Mouse (Mus musculus) myocyte (in vitro differentiated cells): Measurements from ENCODE around the gene Nsg2. TPM values are rescaled to one million over a fixed set of nuclear protein-coding genes. Genes with fewer than 3 reads are reported as not detected.
"Not testable (repeated sequence)": the region's sequence is repeated elsewhere in the genome, so short reads cannot be mapped to it uniquely, and the experiment has no call there.

Experiments used
- H3K27me3 ChIP-seq: one replicate; pipeline ENCODE4 v1.6.1; 2011; ENCODE audit not compliant: control insufficient read depth, insufficient read depth, insufficient read length
- H3K36me3 ChIP-seq: one replicate; pipeline ENCODE4 v1.6.1; 2011; ENCODE audit not compliant: control insufficient read depth, insufficient read depth
- H3K4me2 ChIP-seq: one replicate; pipeline ENCODE4 v1.6.1; 2011; ENCODE audit warnings: low read depth, control low read depth
- H3K4me3 ChIP-seq: one replicate; pipeline ENCODE4 v1.5.1; 2011; ENCODE audit warnings: mild to moderate bottlenecking, control low read depth, moderate library complexity
- H3K79me2 ChIP-seq: one replicate; pipeline ENCODE4 v1.6.1; 2011; ENCODE audit not compliant: control insufficient read depth, insufficient read depth
- H3ac ChIP-seq: one replicate; pipeline ENCODE4 v1.6.1; 2011; ENCODE audit not compliant: control insufficient read depth, insufficient read length
- CEBPB ChIP-seq: IDR thresholded peaks from 2 replicates; pipeline ENCODE4 v1.6.1; 2011; ENCODE audit warnings: mild to moderate bottlenecking, moderate library complexity; ENCODE audit not compliant: poor library complexity, insufficient read depth, severe bottlenecking
- E2F4 ChIP-seq: IDR thresholded peaks from one replicate; pipeline ENCODE4 v1.6.1; 2011; ENCODE audit warnings: mild to moderate bottlenecking, control low read depth, moderate library complexity; ENCODE audit not compliant: insufficient read depth
- MAX ChIP-seq: IDR thresholded peaks from one replicate; pipeline ENCODE4 v1.6.1; 2011; ENCODE audit warnings: low read depth, mild to moderate bottlenecking, control low read depth
- MYOD1 ChIP-seq, 3 experiments: IDR thresholded peaks; one replicate each; pipeline ENCODE4 v1.6.1; 2011; ENCODE audit warnings: control low read depth in 2 of 3, low read depth in 2 of 3, mild to moderate bottlenecking in 2 of 3, moderate library complexity in 1 of 3; ENCODE audit not compliant: insufficient read length in 2 of 3, control insufficient read depth in 1 of 3
- MYOG ChIP-seq, 3 experiments: IDR thresholded peaks; one replicate each; pipeline ENCODE4 v1.6.1; 2011; ENCODE audit warnings: control low read depth in 2 of 3, low read depth in 2 of 3, mild to moderate bottlenecking in 2 of 3; ENCODE audit not compliant: insufficient read length in 2 of 3, control insufficient read depth in 1 of 3, insufficient read depth in 1 of 3
- POLR2A ChIP-seq: IDR thresholded peaks from one replicate; pipeline ENCODE4 v1.6.1; 2011; ENCODE audit warnings: low read depth, mild to moderate bottlenecking, control low read depth, moderate library complexity; ENCODE audit not compliant: insufficient read length
- POLR2AphosphoS2 ChIP-seq: IDR thresholded peaks from one replicate; pipeline ENCODE4 v1.6.1; 2011; ENCODE audit warnings: low read depth, control low read depth; ENCODE audit not compliant: insufficient read length
- REST ChIP-seq: IDR thresholded peaks from one replicate; pipeline ENCODE4 v1.6.1; 2011; ENCODE audit warnings: mild to moderate bottlenecking, control low read depth, moderate library complexity; ENCODE audit not compliant: insufficient read depth, insufficient read length
- SRF ChIP-seq: IDR thresholded peaks from one replicate; pipeline ENCODE4 v1.6.1; 2011; ENCODE audit warnings: low read depth; ENCODE audit not compliant: control insufficient read depth, insufficient read length
- TCF12 ChIP-seq: IDR thresholded peaks from one replicate; pipeline ENCODE4 v1.6.1; 2011; ENCODE audit warnings: mild to moderate bottlenecking, control low read depth; ENCODE audit not compliant: poor library complexity, insufficient read depth, severe bottlenecking
- TCF3 ChIP-seq: IDR thresholded peaks from one replicate; pipeline ENCODE4 v1.6.1; 2011; ENCODE audit warnings: low read depth, control low read depth; ENCODE audit not compliant: insufficient read length
- USF1 ChIP-seq: IDR thresholded peaks from one replicate; pipeline ENCODE4 v1.6.1; 2011; ENCODE audit warnings: low read depth, mild to moderate bottlenecking, control low read depth, moderate library complexity
- polyA plus RNA-seq: library from polyadenylated mRNA; unstranded; fragments of >200 nt; fragmentation: generic; extraction: Trizol; gene quantifications from one replicate; pipeline ENCODE4 v1.2.1, GENCODE M21; 2012; ENCODE audit warnings: missing spikeins

The Nsg2 gene
- polyA plus RNA-seq, 1 experiment, result 0.18 TPM

DNA sequence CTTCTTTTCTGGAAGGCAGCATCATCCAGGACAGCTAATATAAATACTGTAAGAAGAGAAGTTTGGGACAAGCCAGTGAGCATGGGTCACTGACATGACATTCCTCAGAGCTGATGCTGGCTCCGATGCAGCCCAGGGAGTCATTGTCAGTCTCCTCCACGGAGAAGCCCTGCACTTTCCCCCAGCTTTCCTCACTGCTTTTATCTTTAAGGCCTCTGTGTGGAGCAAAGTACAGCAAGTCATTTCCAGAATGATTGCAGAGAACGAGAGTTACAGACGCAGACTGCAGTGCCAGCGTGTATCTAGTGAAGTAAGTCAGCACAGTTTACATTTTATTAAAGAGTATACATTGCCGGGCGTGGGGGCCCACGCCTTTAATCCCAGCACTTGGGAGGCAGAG, 25.4 kb upstream of the Nsg2 start:
- H3K36me3 ChIP-seq, result no peaks in the 10 kb centered on the region
- no peak overlapping the region for H3ac ChIP-seq
- TF ChIP-seq SRF (no peak), TCF3 (no peak), MAX (no peak), MYOG (IDR thresholded peaks at IDR 0.05; ENCODE audit: control insufficient read depth in 1 of 3, insufficient read depth in 1 of 3, insufficient read length in 2 of 3, low read depth in 2 of 3) (no peak), CEBPB (no peak), E2F4 (no peak), REST (no peak), POLR2A (no peak), POLR2AphosphoS2 (no peak), TCF12 (no peak), USF1 (no peak), MYOD1 (IDR thresholded peaks at IDR 0.05; ENCODE audit: control insufficient read depth in 1 of 3, insufficient read length in 2 of 3, low read depth in 2 of 3) (no peak)
- no peaks in the 10 kb centered on the region for H3K79me2 ChIP-seq
- H3K27me3 ChIP-seq, result no peaks in the 10 kb centered on the region
- no peak overlapping the region for H3K4me2 ChIP-seq
- H3K4me3 ChIP-seq, result no peak overlapping the region

DNA sequence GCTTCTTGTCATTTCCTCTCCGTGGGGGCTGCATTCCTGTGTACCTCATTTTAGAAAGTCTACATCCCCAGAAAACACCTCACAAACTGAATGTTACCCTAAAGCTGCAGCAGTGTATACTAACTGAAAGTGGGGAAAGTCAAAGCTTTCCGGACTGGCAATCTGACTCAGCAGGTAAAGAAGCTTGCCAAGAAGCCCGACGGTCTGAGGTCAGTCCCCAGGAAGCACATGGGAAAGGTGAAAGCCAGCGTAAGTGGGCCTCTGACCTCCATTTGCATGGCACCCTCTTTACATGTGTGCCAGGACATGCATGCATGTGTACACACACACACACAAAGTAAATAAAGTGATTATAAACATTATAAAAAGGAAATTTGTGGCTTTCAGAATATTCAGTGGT, 24.6 kb upstream of the Nsg2 start:
- Histone ChIP-seq H3K4me2 (no peak overlapping the region), H3K79me2 (no peaks in the 10 kb centered on the region), H3K27me3 (no peaks in the 10 kb centered on the region), H3K36me3 (no peaks in the 10 kb centered on the region), H3K4me3 (no peak overlapping the region), H3ac (no peak overlapping the region)
- TF ChIP-seq MYOG (IDR thresholded peaks at IDR 0.05; ENCODE audit: control insufficient read depth in 1 of 3, insufficient read depth in 1 of 3, insufficient read length in 2 of 3, low read depth in 2 of 3), result no peak
- TF ChIP-seq E2F4, result no peak
- TF ChIP-seq TCF12, result no peak
- no peak for TF ChIP-seq USF1
- no peak for TF ChIP-seq TCF3

DNA sequence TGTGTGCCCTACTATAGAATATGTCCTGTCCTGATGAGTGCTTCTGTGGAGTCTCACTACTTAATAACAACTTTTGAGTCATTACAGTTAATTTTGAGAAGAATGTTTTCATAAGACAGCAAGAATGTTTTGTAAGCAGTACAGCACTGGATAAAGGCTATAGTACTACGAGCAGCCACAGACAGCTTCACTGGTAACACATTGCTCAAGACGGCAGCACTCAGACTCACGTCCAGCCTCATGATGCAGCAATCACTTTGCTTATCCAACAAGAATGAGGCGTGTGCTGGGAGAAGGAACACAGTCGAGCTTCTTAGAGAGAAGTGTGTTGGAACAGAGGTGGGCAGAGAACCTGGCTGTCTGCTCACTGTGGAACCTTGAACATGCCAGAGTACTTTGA, 24.1 kb upstream of the Nsg2 start:
- no peaks in the 10 kb centered on the region for H3K27me3 ChIP-seq
- H3ac ChIP-seq, result no peak overlapping the region
- H3K4me3 ChIP-seq, result no peak overlapping the region
- TF ChIP-seq E2F4 (no peak), POLR2A (no peak), USF1 (no peak), POLR2AphosphoS2 (no peak), MYOD1 (IDR thresholded peaks at IDR 0.05; ENCODE audit: control insufficient read depth in 1 of 3, insufficient read length in 2 of 3, low read depth in 2 of 3) (no peak), MAX (no peak), TCF3 (no peak), TCF12 (no peak), CEBPB (no peak), MYOG (IDR thresholded peaks at IDR 0.05; ENCODE audit: control insufficient read depth in 1 of 3, insufficient read depth in 1 of 3, insufficient read length in 2 of 3, low read depth in 2 of 3) (no peak), SRF (no peak), REST (no peak)
- no peak overlapping the region for H3K4me2 ChIP-seq
- H3K79me2 ChIP-seq, result no peaks in the 10 kb centered on the region
- no peaks in the 10 kb centered on the region for H3K36me3 ChIP-seq

DNA sequence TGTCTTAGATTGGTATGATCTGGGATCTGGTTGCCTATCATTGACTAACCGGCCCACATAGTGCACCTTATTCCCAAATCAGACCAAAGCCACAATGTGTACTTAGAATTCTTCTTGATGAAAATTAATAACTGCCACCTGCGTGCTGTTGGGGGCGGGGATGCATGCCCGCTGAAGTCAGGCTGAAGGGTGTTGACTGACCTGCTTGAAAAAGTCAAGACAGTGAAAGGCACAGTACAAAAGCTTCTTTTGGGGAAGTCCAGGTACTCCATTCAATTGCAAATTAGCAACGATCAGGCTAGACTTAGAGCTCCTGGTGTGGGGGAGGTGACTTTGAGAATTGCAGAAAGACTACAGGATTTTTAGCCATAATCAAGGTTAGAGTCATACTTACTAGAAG, 20.2 kb upstream of the Nsg2 start:
- H3K4me3 ChIP-seq, H3ac ChIP-seq, H3K4me2 ChIP-seq, H3K36me3 ChIP-seq, H3K27me3 ChIP-seq, H3K79me2 ChIP-seq: not testable (repeated sequence)

DNA sequence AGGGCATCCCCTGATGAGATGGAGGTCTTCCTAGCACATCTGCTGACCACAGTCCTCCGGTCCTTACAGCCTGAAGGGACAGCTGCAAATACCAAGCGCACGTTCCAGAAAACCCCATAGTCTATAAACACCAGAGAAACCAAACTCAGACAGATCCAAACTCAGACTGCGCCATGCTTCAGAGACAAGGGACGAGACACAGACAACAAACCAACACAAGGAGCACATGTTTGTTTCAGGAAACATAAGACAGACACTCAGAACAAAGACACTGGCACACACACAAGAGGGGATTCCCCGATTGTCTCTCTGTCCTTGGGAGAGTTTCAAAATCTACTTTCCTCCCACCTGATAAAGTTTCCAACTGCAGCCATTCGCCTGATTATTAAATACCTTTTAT, 18.4 kb upstream of the Nsg2 start:
- Histone ChIP-seq H3K4me3 (no peak overlapping the region), H3K27me3 (no peaks in the 10 kb centered on the region), H3K79me2 (no peaks in the 10 kb centered on the region), H3K36me3 (no peaks in the 10 kb centered on the region), H3K4me2 (no peak overlapping the region), H3ac (no peak overlapping the region)
- no peak for TF ChIP-seq USF1

DNA sequence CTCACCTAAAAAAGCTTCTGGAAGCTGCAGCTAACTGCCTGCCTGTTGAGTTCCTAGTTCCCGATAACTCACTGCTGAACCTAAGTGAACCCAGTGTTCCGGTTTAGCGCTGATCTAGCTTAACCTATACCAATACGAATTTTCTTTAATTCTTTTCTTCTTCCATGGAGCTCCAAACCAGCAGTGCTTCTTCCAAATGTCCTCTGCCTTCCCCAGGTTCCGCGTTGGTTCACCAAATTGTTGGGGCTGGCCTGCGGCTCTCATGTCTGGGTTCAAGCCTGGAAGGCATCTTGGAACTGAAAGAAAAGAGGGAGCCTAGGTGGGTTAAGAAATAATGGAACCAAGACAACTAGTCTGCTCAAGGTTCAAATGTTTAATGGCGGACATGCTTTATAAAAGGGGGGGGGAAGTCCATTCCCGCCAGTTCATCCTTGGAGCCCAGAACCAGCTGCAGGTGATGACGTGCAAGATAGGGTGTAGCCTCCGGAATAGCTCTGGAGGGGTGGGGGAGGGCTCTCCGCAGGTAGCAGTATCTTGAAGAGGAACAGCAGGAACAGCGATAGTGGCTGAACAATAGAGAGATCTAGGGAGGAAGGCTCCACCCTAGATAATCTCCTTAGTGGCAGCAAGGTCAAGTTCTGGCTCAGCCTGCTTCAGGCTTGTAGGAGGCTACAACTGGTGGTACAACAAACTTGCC, 17.9 kb upstream of the Nsg2 start:
- H3K27me3 ChIP-seq, result not testable (repeated sequence)

More for the DNA sequence above, 17.9 kb upstream of the Nsg2 start:
- H3K79me2 ChIP-seq, H3K4me3 ChIP-seq, H3ac ChIP-seq, H3K36me3 ChIP-seq, H3K4me2 ChIP-seq: not testable (repeated sequence)
